Mouse (Mus musculus) midbrain, embryonic 10.5 days (tissue): ENCODE results near the gene Obsl1. TPM values are rescaled to one million over a fixed set of nuclear protein-coding genes. Genes with fewer than 3 reads are reported as not detected.

Source experiments
- DNase-seq: peaks from one replicate; pipeline ENCODE4 v3.0.0-alpha.2; 2017; ENCODE audit warnings: low spot score
- H3K27ac ChIP-seq: fragments of 300-500 bp; sonication (generic); replicated peaks from 2 replicates; pipeline ENCODE4 v1.5.1; 2016; ENCODE audit warnings: mild to moderate bottlenecking
- H3K27me3 ChIP-seq: fragments of 300-500 bp; sonication (generic); 2 replicates; pipeline ENCODE4 v1.6.1; 2016; ENCODE audit warnings: low read depth, mild to moderate bottlenecking; ENCODE audit not compliant: poor library complexity, severe bottlenecking
- H3K36me3 ChIP-seq: fragments of 300-500 bp; sonication (generic); 2 replicates; pipeline ENCODE4 v1.6.1; 2016; ENCODE audit warnings: mild to moderate bottlenecking, moderate library complexity
- H3K4me1 ChIP-seq: fragments of 300-500 bp; sonication (generic); 2 replicates; pipeline ENCODE4 v1.6.1; 2016
- H3K4me3 ChIP-seq: fragments of 300-500 bp; sonication (generic); 2 replicates; pipeline ENCODE4 v1.5.1; 2016; ENCODE audit warnings: mild to moderate bottlenecking, moderate library complexity
- H3K9me3 ChIP-seq: fragments of 300-500 bp; sonication (generic); replicated peaks from 2 replicates; pipeline ENCODE4 v1.6.1; 2016; ENCODE audit warnings: mild to moderate bottlenecking
- WGBS: fragments of 180-500 bp; shearing (Covaris S2); methylation state at CpG from one replicate; pipeline ENCODE4 v1.1.7; 2016; 5-methylcytosine and 5-hydroxymethylcytosine counted together
- polyA plus RNA-seq: library from polyadenylated mRNA; unstranded; fragments of >200 nt; fragmentation: Nextera tagmentation; extraction: Ambion mirVana; gene quantifications from 2 replicates; pipeline ENCODE4 v1.2.1, GENCODE M21; 2016

The Obsl1 gene
- polyA plus RNA-seq, 1 experiment from 2014 or later: 35.2 TPM

- Histone ChIP-seq H3K27me3 (peaks cover 61% of the 10 kb centered on the region), H3K36me3 (peaks cover 62% of the 10 kb centered on the region), H3K9me3 (no peaks in the 10 kb centered on the region), H3K4me1 (peaks cover 12% of the 10 kb centered on the region; the same call in 1 of the 2 replicates), H3K27ac (no peak overlapping the region), H3K4me3 (no peak overlapping the region)
- peak; percentile 59 for DNase-seq
- 52% methylated on average over 12 of the region's 12 CpGs for WGBS
Observed at GRCm38 (mm10) chr1:75494878-75495548, 11.2 kb downstream of the Obsl1 start.

GRCm38 (mm10) chr1:75492579-75493170 lies 13.6 kb downstream of the Obsl1 start:
- Histone ChIP-seq H3K27ac (no peak overlapping the region), H3K9me3 (no peaks in the 10 kb centered on the region), H3K4me1 (peaks cover 20% of the 10 kb centered on the region), H3K36me3 (peaks cover 43% of the 10 kb centered on the region), H3K4me3 (no peak overlapping the region), H3K27me3 (peaks cover 84% of the 10 kb centered on the region)
- no peak for DNase-seq
- 31% methylated on average over 24 of the region's 24 CpGs for WGBS

- Histone ChIP-seq H3K4me3 (no peak overlapping the region), H3K9me3 (no peaks in the 10 kb centered on the region), H3K4me1 (peaks cover 36% of the 10 kb centered on the region), H3K36me3 (peaks cover 26% of the 10 kb centered on the region), H3K27me3 (peaks cover 99% of the 10 kb centered on the region), H3K27ac (no peak overlapping the region)
- WGBS: 82% methylated on average over 34 of the region's 34 CpGs
- DNase-seq: no peak
Observed at GRCm38 (mm10) chr1:75490785-75491551, 15.3 kb downstream of the Obsl1 start.

- Histone ChIP-seq H3K27ac (no peak overlapping the region), H3K27me3 (peaks cover 100% of the 10 kb centered on the region), H3K9me3 (no peaks in the 10 kb centered on the region), H3K4me3 (peak overlapping the region; percentile 63), H3K4me1 (peaks cover 33% of the 10 kb centered on the region), H3K36me3 (peaks cover 46% of the 10 kb centered on the region)
- DNase-seq: peak; percentile 82
- WGBS: under 1% methylated on average over 62 of the region's 62 CpGs
Observed at GRCm38 (mm10) chr1:75487405-75488161, 18.7 kb downstream of the Obsl1 start.

- peaks cover 44% of the 10 kb centered on the region for H3K36me3 ChIP-seq
- H3K27me3 ChIP-seq: peaks cover 100% of the 10 kb centered on the region
- peak overlapping the region; percentile 63 for H3K4me3 ChIP-seq
- WGBS: 0% methylated on average over 13 of the region's 13 CpGs
- H3K4me1 ChIP-seq: peaks cover 29% of the 10 kb centered on the region
- no peak overlapping the region for H3K27ac ChIP-seq
- no peaks in the 10 kb centered on the region for H3K9me3 ChIP-seq
- DNase-seq: peak; percentile 21
Observed at GRCm38 (mm10) chr1:75487040-75487404, 19.2 kb downstream of the Obsl1 start.

GRCm38 (mm10) chr1:75486561-75486960 lies 19.7 kb downstream of the Obsl1 start:
- H3K4me3 ChIP-seq: peak overlapping the region; percentile 63
- H3K27me3 ChIP-seq: peaks cover 100% of the 10 kb centered on the region

GRCm38 (mm10) chr1:75480735-75481134 lies 25.5 kb downstream of the Obsl1 start:
- Histone ChIP-seq H3K9me3 (no peaks in the 10 kb centered on the region), H3K36me3 (peaks cover 38% of the 10 kb centered on the region), H3K27ac (no peak overlapping the region), H3K4me3 (peak overlapping the region; percentile 94; the same call in 1 of the 2 replicates), H3K27me3 (peaks cover 70% of the 10 kb centered on the region), H3K4me1 (peaks cover 38% of the 10 kb centered on the region)
- WGBS: 87% methylated on average over 7 of the region's 7 CpGs
- no peak for DNase-seq

More at GRCm38 (mm10) chr1:75486561-75486960, 19.7 kb downstream of the Obsl1 start:
- DNase-seq: no peak
- Histone ChIP-seq H3K27ac (no peak overlapping the region), H3K9me3 (no peaks in the 10 kb centered on the region), H3K36me3 (peaks cover 41% of the 10 kb centered on the region), H3K4me1 (peaks cover 29% of the 10 kb centered on the region)
- 5% methylated on average over 24 of the region's 24 CpGs for WGBS

- no peak for DNase-seq
- peaks cover 41% of the 10 kb centered on the region for H3K36me3 ChIP-seq
- peaks cover 70% of the 10 kb centered on the region for H3K27me3 ChIP-seq
- peak overlapping the region; percentile 94 for H3K4me3 ChIP-seq
- 17% methylated on average over 13 of the region's 13 CpGs for WGBS
- H3K4me1 ChIP-seq: peaks cover 38% of the 10 kb centered on the region
- H3K9me3 ChIP-seq: no peaks in the 10 kb centered on the region
- peak overlapping the region; percentile 89 for H3K27ac ChIP-seq
Observed at GRCm38 (mm10) chr1:75480036-75480435, 26.2 kb downstream of the Obsl1 start.

- peak overlapping the region; percentile 89 for H3K27ac ChIP-seq
- peak overlapping the region; percentile 94 for H3K4me3 ChIP-seq
- no peak for DNase-seq
- peaks cover 41% of the 10 kb centered on the region for H3K36me3 ChIP-seq
- peaks cover 38% of the 10 kb centered on the region for H3K4me1 ChIP-seq
- peaks cover 67% of the 10 kb centered on the region for H3K27me3 ChIP-seq
- no peaks in the 10 kb centered on the region for H3K9me3 ChIP-seq
- 1% methylated on average over 24 of the region's 24 CpGs for WGBS
Observed at GRCm38 (mm10) chr1:75479635-75479989, 26.6 kb downstream of the Obsl1 start.

- no peaks in the 10 kb centered on the region for H3K9me3 ChIP-seq
- H3K27me3 ChIP-seq: peaks cover 61% of the 10 kb centered on the region
- H3K4me3 ChIP-seq: peak within 1 kb of the TSS; percentile 94
- DNase-seq: peak; percentile 100
- H3K36me3 ChIP-seq: peaks cover 41% of the 10 kb centered on the region
- H3K27ac ChIP-seq: peak within 1 kb of the TSS; percentile 89
- WGBS: under 1% methylated on average over 69 of the region's 76 CpGs
- H3K4me1 ChIP-seq: peaks cover 38% of the 10 kb centered on the region
Observed at GRCm38 (mm10) chr1:75478916-75479634, 27.2 kb downstream of the Obsl1 start, which contains the start of the genes Chpf and Tmem198. Gene Chpf (minus strand): TSS chr1:75479307. Gene Tmem198 (plus strand): TSS chr1:75479532.

GRCm38 (mm10) chr1:75478497-75478896 lies 27.8 kb downstream of the Obsl1 start:
- 0% methylated on average over 24 of the region's 25 CpGs for WGBS
- peak; percentile 67 for DNase-seq
- Histone ChIP-seq H3K4me1 (peaks cover 38% of the 10 kb centered on the region), H3K27me3 (peaks cover 61% of the 10 kb centered on the region), H3K4me3 (peak overlapping the region; percentile 94), H3K27ac (peak overlapping the region; percentile 89), H3K9me3 (no peaks in the 10 kb centered on the region), H3K36me3 (peaks cover 46% of the 10 kb centered on the region)

- Histone ChIP-seq H3K27me3 (peaks cover 60% of the 10 kb centered on the region), H3K9me3 (no peaks in the 10 kb centered on the region), H3K4me1 (peaks cover 37% of the 10 kb centered on the region), H3K36me3 (peaks cover 46% of the 10 kb centered on the region), H3K4me3 (peak overlapping the region; percentile 94), H3K27ac (0 out of 2 replicates have a peak overlapping the region, but pooled peaks have one; percentile 89)
- no peak for DNase-seq
- 60% methylated on average over 3 of the region's 3 CpGs for WGBS
Observed at GRCm38 (mm10) chr1:75477966-75478290, 28.3 kb downstream of the Obsl1 start.
